Mouse (Mus musculus): ENCODE results near the gene Gm15217.

The Gm15217 gene

DNA sequence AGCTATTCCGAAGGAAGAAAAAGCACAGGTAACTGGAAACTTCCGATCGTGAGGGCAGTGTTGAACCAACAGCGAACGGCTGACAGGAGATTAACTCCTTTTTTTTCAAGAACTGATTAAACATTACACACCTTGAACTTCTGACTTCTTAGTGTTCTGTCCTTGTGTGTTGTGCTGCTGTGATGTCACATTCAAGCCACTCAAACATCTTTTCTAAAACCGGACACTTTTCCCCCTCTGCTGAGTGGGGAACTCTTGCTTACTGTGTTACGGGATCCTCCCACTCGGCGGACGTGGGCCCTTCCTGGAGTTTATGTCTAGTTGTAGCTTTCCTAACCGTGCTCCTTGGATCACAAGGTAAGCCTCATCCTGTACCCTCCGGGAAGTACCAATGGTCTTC, at the start of gene Gm15217:
Gene Gm15217 (plus strand): TSS at position 130 of the 400 bp plus-strand sequence.
- peak; percentile 58 for DNase-seq

GRCm38 (mm10) chr14:46333421-46334237, 45.6 kb upstream of the Gm15217 start:
- DNase-seq: no peak

DNA sequence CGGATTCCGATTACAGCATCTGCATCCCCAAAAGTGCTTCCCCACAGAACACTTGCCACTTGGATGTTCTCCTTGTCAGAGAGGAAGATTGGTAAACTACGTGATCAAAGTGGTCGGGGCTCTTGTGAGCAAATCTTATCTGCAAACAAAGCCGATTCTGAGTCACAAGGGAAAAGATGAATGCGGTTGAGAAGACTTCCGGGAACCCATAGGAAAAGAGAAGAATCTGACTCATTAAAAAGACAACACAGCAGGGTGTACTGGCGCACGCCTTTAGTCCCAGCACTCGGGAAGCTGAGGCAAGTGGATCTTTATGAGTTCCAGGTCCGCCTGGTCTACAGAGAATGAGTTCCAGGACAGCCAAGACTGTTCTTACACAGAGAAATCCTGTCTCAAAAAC, 40.4 kb upstream of the Gm15217 start:
- no peak for DNase-seq

- DNase-seq: no peak
Observed at GRCm38 (mm10) chr14:46344750-46345149, 34.5 kb upstream of the Gm15217 start.

GRCm38 (mm10) chr14:46357286-46357685, 21.9 kb upstream of the Gm15217 start:
- DNase-seq: no peak

- no peak for DNase-seq
Observed at GRCm38 (mm10) chr14:46357696-46358095, 21.5 kb upstream of the Gm15217 start.

GRCm38 (mm10) chr14:46363209-46363608, 16.0 kb upstream of the Gm15217 start:
- DNase-seq: peak; percentile 42

GRCm38 (mm10) chr14:46372452-46372851, 6.8 kb upstream of the Gm15217 start:
- no peak for DNase-seq

DNA sequence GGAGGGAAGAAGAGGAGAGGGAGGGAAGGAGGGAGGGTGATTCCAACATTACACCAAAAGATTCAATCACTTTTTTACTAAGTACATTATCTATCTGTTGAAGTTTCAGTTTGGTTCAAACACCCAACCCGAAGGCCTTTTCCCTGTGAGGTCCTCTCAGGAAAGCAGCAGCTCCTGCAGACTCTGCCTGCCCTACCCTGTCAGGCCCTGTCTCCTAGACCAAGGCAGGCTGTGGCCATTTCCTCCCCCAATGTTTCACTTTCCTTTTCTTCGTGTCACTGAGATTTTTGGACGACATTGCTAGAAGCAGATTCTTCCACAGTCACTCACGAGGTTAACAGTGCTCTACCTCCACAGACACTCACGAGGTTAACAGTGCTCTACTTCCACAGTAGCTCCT, 3.4 kb upstream of the Gm15217 start:
- DNase-seq: no peak

DNA sequence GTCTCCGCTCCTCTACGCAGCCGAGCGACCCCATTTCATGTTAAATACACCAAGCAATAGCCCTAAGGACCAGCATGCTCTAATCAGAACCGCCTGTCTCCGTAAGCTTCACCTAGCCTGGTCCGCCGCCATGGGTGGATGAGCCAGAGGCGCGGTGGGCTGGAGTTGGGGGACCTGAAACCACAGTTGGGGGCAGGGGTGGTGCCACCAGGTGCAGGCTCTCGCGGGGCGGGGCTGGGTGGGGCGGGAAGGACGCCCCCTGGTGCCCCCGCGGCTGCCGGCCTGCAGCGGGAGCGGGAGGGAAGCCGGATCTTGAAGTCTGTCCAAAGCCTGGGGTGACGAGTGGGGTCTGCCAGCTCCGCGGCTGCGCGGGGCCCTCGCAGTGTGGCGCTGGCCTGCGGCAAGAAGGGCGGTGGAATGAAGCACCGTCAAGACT, 1.1 kb downstream of the Gm15217 start:
- peak; percentile 52 for DNase-seq

DNA sequence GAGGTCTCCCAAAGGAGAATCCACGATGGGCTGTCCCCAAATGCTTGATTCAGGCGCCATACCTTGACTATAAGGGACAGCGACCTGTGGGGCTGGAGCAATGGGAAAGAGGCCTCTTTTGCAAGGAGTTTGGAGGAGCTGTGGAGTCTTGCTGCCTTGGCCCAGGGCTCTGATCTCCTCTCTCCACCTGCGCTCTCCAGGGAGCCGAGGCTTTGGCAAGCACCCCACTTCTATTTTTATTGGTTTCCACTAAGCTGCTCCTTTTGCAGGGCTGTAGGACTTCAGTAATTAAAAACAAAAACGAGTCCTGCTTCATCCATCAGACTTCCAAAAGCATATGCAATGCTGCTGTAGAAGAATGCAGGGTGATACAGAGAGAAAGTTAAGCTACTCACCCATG, 2.2 kb downstream of the Gm15217 start:
- DNase-seq: no peak

- peak; percentile 34 for DNase-seq
Observed at GRCm38 (mm10) chr14:46384946-46385691, 5.9 kb downstream of the Gm15217 start.

DNA sequence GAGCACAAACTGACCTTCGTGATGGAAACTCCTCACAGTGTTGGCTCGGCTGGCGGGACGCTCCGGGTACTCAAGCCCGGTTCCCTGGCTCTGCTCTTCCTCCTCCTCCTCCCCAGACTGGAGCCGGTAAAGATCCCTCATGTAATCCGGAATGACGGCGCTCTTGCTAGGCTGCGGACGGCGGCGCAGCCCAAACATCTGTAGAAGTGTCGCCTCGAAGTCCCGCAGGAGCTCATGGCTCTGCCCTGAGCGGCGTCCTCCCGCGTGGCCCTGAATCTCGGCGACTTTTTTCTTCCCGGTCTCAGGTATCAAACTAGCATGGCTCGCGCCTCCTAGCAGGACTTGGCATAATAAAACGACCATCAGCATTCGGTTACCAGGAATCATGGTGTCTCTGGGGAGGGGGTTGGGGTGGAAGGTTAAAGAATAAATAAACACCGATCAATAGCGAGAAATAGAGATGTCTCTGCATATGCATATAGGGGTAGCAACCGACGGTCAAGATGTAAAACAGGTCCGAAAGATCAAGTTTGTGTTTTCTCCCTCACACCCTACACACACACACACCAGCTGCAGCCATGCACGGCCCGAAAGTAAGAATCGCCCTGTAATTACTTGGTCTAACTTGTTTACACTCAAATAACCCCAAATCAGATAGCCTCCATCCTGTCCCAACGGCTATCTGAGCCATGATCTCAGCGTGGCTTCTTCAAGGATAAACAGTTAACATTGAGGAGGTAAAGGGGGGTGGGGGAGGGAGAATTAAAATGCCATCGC, 6.7 kb downstream of the Gm15217 start:
- DNase-seq: peak; percentile 42

- peak; percentile 37 for DNase-seq
Observed at GRCm38 (mm10) chr14:46386478-46387356, 7.5 kb downstream of the Gm15217 start.

DNA sequence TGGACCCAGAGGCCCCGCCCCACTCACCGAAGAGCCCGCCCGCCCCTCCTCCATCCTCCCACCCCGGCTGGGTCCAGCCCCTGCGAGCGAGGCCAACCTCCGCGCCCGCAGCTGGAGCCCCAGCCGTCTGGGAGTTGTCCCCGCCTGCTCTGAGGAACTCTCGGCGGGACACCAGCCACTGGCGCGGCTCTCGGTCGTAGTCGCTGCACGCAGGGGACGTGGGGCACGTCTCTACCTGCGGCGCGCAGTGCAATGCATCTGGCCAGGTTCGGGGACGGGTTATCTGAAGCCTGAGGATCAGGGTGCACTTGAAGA, 8.1 kb downstream of the Gm15217 start:
- DNase-seq: peak; percentile 87

DNA sequence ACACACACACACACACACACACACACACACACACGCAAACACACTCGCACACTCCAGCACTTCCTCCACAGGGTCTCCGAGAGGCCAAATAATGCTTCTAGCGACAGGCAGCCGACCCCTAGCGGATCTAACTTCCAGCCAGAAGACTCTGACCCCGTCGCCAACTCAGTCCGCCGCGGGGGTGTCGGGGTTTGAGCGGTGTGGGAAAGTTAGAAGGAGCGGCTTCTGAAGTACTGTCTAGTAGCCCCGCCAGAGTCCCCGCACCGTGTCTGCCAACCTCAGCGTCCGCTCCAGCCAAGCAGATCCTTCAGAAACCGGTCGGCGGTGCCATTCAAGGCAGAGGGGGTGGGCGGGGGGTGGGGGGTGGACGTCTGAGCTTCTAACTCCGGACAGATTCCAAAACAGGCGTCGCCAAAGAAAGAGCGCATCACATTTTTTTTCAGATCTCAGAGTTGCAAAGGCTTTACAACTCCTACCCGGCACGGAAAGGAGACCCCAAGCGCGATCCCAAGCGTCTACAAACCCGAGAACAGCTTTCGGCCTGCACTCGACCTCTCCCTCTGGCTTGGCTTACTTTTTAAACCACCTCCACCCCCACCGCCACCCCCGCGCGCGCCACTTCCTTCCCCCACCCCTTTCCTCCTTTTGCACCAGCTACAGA, 8.7 kb downstream of the Gm15217 start:
- DNase-seq: peak; percentile 70

DNA sequence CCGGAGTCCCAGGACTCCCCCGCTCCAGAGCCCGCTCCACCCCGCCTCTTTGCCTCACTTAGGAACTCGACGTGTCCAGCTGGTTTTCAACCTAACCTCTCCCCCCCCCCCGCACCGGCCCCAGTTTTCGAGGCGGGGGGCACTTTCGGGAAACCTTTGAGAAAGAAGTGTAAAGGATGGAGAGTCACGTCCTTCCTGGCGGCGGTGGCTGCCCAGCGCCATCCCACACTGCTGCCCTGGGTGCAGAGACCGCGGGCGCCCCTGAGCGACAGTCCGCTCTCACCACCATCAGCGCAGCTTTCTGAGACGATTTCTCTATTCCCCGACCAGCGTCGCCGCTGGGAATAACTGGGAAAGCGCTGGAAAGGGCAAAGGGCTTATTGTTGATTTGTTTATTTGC, 9.4 kb downstream of the Gm15217 start:
- DNase-seq: peak; percentile 65

- no peak for DNase-seq
Observed at GRCm38 (mm10) chr14:46389438-46390248, 10.4 kb downstream of the Gm15217 start.

GRCm38 (mm10) chr14:46390249-46390775, 11.1 kb downstream of the Gm15217 start, which contains the start of gene Bmp4:
Bmp4 (minus strand) TSS chr14:46390669.
- DNase-seq: peak; percentile 40

- DNase-seq: no peak
Observed at GRCm38 (mm10) chr14:46391621-46392170, 12.5 kb downstream of the Gm15217 start.
